Mouse (Mus musculus): Measurements from ENCODE around the gene Ccdc155. TPM values are rescaled to one million over a fixed set of nuclear protein-coding genes. Genes with fewer than 3 reads are reported as not detected.
"Not testable (repeated sequence)": the region's sequence is repeated elsewhere in the genome, so short reads cannot be mapped to it uniquely, and the experiment has no call there.

The Ccdc155 gene
- polyA plus RNA-seq, 1 experiment from 2014 or later, result 0.86 TPM

DNA sequence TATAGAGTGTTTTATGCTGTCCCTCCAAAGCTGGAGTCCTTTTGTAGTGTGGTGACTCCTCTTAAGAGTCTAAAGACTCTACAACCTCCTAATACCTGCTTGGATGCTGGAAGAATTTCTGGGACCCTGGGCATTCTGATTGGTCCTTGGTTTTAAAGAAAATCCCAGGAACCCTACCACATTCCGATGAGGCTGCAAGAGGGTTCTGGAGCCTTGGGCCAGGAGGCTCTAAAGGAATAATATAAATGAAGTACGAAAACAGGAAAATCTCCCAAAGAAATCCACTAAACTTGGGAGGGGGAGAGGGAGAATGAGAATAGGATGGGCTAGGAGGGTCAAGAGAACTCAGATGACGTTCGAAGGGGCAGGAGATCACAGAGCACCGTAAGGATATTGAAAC lies 51.1 kb downstream of the Ccdc155 start:
- Histone ChIP-seq H3K4me3 (ENCODE audit: low read length) (peak overlapping the region; percentile 77), H3K36me3 (ENCODE audit: insufficient read depth, low read length) (0 out of 2 replicates have a peak, but pooled peaks cover 3% of the 10 kb centered on the region), H3K27me3 (ENCODE audit: insufficient read depth, low read length) (no peaks in the 10 kb centered on the region), H3K4me1 (ENCODE audit: insufficient read depth, low read length) (peaks cover 30% of the 10 kb centered on the region), H3K4me2 (replicated peaks; ENCODE audit: low read depth, low read length) (peak overlapping the region; percentile 68), H3K27ac (ENCODE audit: low read length) (peak overlapping the region; percentile 98), H3K9ac (replicated peaks; ENCODE audit: low read length) (peak overlapping the region; percentile 95), H3K9me3 (ENCODE audit: low read length) (no peaks in the 10 kb centered on the region)
- WGBS, result 3% methylated on average over 5 of the region's 5 CpGs
- no peak for ATAC-seq (ENCODE audit: low FRiP score, low TSS enrichment)

GRCm38 (mm10) chr7:45153052-45153451 lies 51.6 kb downstream of the Ccdc155 start:
- H3K9ac ChIP-seq (replicated peaks; ENCODE audit: low read length); H3K27ac ChIP-seq (ENCODE audit: low read length); H3K9me3 ChIP-seq (ENCODE audit: low read length); H3K27me3 ChIP-seq (ENCODE audit: insufficient read depth, low read length); ATAC-seq (ENCODE audit: low FRiP score, low TSS enrichment); H3K36me3 ChIP-seq (ENCODE audit: insufficient read depth, low read length); H3K4me3 ChIP-seq (ENCODE audit: low read length): not testable (repeated sequence)
- Histone ChIP-seq H3K4me1 (ENCODE audit: insufficient read depth, low read length) (peaks cover 34% of the 10 kb centered on the region), H3K4me2 (replicated peaks; ENCODE audit: low read depth, low read length) (peak overlapping the region; percentile 68; the same call in 1 of the 2 replicates)
- 96% methylated on average over 2 of the region's 2 CpGs for WGBS

GRCm38 (mm10) chr7:45151303-45151702 lies 53.4 kb downstream of the Ccdc155 start:
- H3K36me3 ChIP-seq (ENCODE audit: insufficient read depth, low read length), result peaks cover 10% of the 10 kb centered on the region; the same call in 1 of the 2 replicates
- H3K9ac ChIP-seq (replicated peaks; ENCODE audit: low read length), result no peak overlapping the region
- 0 out of 2 replicates have a peak overlapping the region, but pooled peaks have one; percentile 6 for H3K4me2 ChIP-seq (replicated peaks; ENCODE audit: low read depth, low read length)
- H3K9me3 ChIP-seq (ENCODE audit: low read length), result no peaks in the 10 kb centered on the region
- no peak for ATAC-seq (ENCODE audit: low FRiP score, low TSS enrichment)
- H3K27me3 ChIP-seq (ENCODE audit: insufficient read depth, low read length), result no peaks in the 10 kb centered on the region
- WGBS, result 24% methylated on average over 11 of the region's 11 CpGs
- H3K4me1 ChIP-seq (ENCODE audit: insufficient read depth, low read length), result peaks cover 38% of the 10 kb centered on the region
- H3K27ac ChIP-seq (ENCODE audit: low read length), result peak overlapping the region; percentile 88
- H3K4me3 ChIP-seq (ENCODE audit: low read length), result no peak overlapping the region

DNA sequence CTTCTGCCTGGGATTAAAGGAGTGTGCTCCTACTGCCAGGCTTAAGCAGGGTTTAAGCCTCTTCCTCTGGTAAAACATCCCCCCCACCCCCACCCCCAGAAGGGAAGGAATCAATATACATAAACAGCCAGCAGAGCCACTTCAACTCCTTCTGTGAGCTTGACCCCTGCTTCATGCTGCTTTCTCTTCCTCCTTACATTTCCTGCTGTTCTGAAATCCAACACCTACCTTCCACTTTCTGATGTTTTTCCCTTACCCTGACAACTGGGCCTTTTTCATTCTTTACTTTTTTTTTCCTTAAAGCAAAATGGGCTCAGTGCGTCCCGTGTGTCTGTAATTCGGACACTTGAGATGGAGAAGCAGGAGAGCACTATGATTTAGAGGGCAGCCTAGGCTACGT lies 54.4 kb downstream of the Ccdc155 start:
- WGBS, result 24% methylated on average over 4 of the region's 4 CpGs
- Histone ChIP-seq H3K9ac (replicated peaks; ENCODE audit: low read length) (no peak overlapping the region), H3K27ac (ENCODE audit: low read length) (peak overlapping the region; percentile 88), H3K4me2 (replicated peaks; ENCODE audit: low read depth, low read length) (no peak overlapping the region), H3K4me3 (ENCODE audit: low read length) (no peak overlapping the region), H3K36me3 (ENCODE audit: insufficient read depth, low read length) (peaks cover 19% of the 10 kb centered on the region), H3K9me3 (ENCODE audit: low read length) (no peaks in the 10 kb centered on the region), H3K27me3 (ENCODE audit: insufficient read depth, low read length) (no peaks in the 10 kb centered on the region), H3K4me1 (ENCODE audit: insufficient read depth, low read length) (peaks cover 38% of the 10 kb centered on the region)
- no peak for ATAC-seq (ENCODE audit: low FRiP score, low TSS enrichment)

GRCm38 (mm10) chr7:45149545-45149944 lies 55.1 kb downstream of the Ccdc155 start:
- H3K9ac ChIP-seq (replicated peaks; ENCODE audit: low read length), result no peak overlapping the region
- ATAC-seq (ENCODE audit: low FRiP score, low TSS enrichment), result no peak
- no peaks in the 10 kb centered on the region for H3K27me3 ChIP-seq (ENCODE audit: insufficient read depth, low read length)
- H3K36me3 ChIP-seq (ENCODE audit: insufficient read depth, low read length), result peaks cover 25% of the 10 kb centered on the region
- H3K4me3 ChIP-seq (ENCODE audit: low read length), result no peak overlapping the region
- H3K27ac ChIP-seq (ENCODE audit: low read length), result peak overlapping the region; percentile 52
- no peak overlapping the region for H3K4me2 ChIP-seq (replicated peaks; ENCODE audit: low read depth, low read length)
- no peaks in the 10 kb centered on the region for H3K9me3 ChIP-seq (ENCODE audit: low read length)
- 65% methylated on average over 6 of the region's 6 CpGs for WGBS
- peaks cover 38% of the 10 kb centered on the region for H3K4me1 ChIP-seq (ENCODE audit: insufficient read depth, low read length)

GRCm38 (mm10) chr7:45148534-45149098 lies 56.1 kb downstream of the Ccdc155 start:
- peaks cover 34% of the 10 kb centered on the region for H3K36me3 ChIP-seq (ENCODE audit: insufficient read depth, low read length)
- no peak overlapping the region for H3K4me2 ChIP-seq (replicated peaks; ENCODE audit: low read depth, low read length)
- ATAC-seq (ENCODE audit: low FRiP score, low TSS enrichment), result no peak
- H3K4me3 ChIP-seq (ENCODE audit: low read length), result no peak overlapping the region
- 0 out of 2 replicates have a peak overlapping the region, but pooled peaks have one; percentile 7 for H3K9ac ChIP-seq (replicated peaks; ENCODE audit: low read length)
- H3K4me1 ChIP-seq (ENCODE audit: insufficient read depth, low read length), result peaks cover 38% of the 10 kb centered on the region
- H3K9me3 ChIP-seq (ENCODE audit: low read length), result no peaks in the 10 kb centered on the region
- H3K27ac ChIP-seq (ENCODE audit: low read length), result peak overlapping the region; percentile 77
- H3K27me3 ChIP-seq (ENCODE audit: insufficient read depth, low read length), result no peaks in the 10 kb centered on the region
- 66% methylated on average over 4 of the region's 4 CpGs for WGBS

GRCm38 (mm10) chr7:45147899-45148298 lies 56.8 kb downstream of the Ccdc155 start:
- H3K4me1 ChIP-seq (ENCODE audit: insufficient read depth, low read length), result peaks cover 32% of the 10 kb centered on the region
- WGBS, result 69% methylated on average over 11 of the region's 11 CpGs
- 0 out of 2 replicates have a peak overlapping the region, but pooled peaks have one; percentile 3 for H3K4me2 ChIP-seq (replicated peaks; ENCODE audit: low read depth, low read length)
- H3K9ac ChIP-seq (replicated peaks; ENCODE audit: low read length), result no peak overlapping the region
- H3K9me3 ChIP-seq (ENCODE audit: low read length), result no peaks in the 10 kb centered on the region
- H3K27me3 ChIP-seq (ENCODE audit: insufficient read depth, low read length), result no peaks in the 10 kb centered on the region
- H3K36me3 ChIP-seq (ENCODE audit: insufficient read depth, low read length), result peaks cover 38% of the 10 kb centered on the region
- peak overlapping the region; percentile 77 for H3K27ac ChIP-seq (ENCODE audit: low read length)
- H3K4me3 ChIP-seq (ENCODE audit: low read length), result no peak overlapping the region; the same call in 1 of the 2 replicates
- peak; percentile 62 for ATAC-seq (ENCODE audit: low FRiP score, low TSS enrichment)

GRCm38 (mm10) chr7:45147267-45147666 lies 57.4 kb downstream of the Ccdc155 start:
- 95% methylated on average over 11 of the region's 11 CpGs for whole genome bisulfite sequencing
- peak overlapping the region; percentile 77 for H3K27ac ChIP-seq (ENCODE audit: low read length)
- H3K4me3 ChIP-seq (ENCODE audit: low read length), result no peak overlapping the region
- H3K36me3 ChIP-seq (ENCODE audit: insufficient read depth, low read length), result peaks cover 43% of the 10 kb centered on the region
- peak overlapping the region; percentile 25 for H3K9ac ChIP-seq (replicated peaks; ENCODE audit: low read length)
- peaks cover 32% of the 10 kb centered on the region for H3K4me1 ChIP-seq (ENCODE audit: insufficient read depth, low read length)
- H3K27me3 ChIP-seq (ENCODE audit: insufficient read depth, low read length), result no peaks in the 10 kb centered on the region
- ATAC-seq (ENCODE audit: low FRiP score, low TSS enrichment), result no peak
- 0 out of 2 replicates have a peak overlapping the region, but pooled peaks have one; percentile 3 for H3K4me2 ChIP-seq (replicated peaks; ENCODE audit: low read depth, low read length)
- H3K9me3 ChIP-seq (ENCODE audit: low read length), result no peaks in the 10 kb centered on the region

GRCm38 (mm10) chr7:45145460-45145859 lies 59.2 kb downstream of the Ccdc155 start:
- H3K4me2 ChIP-seq (replicated peaks; ENCODE audit: low read depth, low read length), result no peak overlapping the region
- H3K4me3 ChIP-seq (ENCODE audit: low read length), result no peak overlapping the region
- H3K27me3 ChIP-seq (ENCODE audit: insufficient read depth, low read length), result no peaks in the 10 kb centered on the region
- 94% methylated on average over 8 of the region's 8 CpGs for WGBS
- no peak for ATAC-seq (ENCODE audit: low FRiP score, low TSS enrichment)
- H3K36me3 ChIP-seq (ENCODE audit: insufficient read depth, low read length), result peaks cover 50% of the 10 kb centered on the region
- H3K9ac ChIP-seq (replicated peaks; ENCODE audit: low read length), result no peak overlapping the region
- no peaks in the 10 kb centered on the region for H3K9me3 ChIP-seq (ENCODE audit: low read length)
- no peak overlapping the region for H3K27ac ChIP-seq (ENCODE audit: low read length)
- peaks cover 15% of the 10 kb centered on the region for H3K4me1 ChIP-seq (ENCODE audit: insufficient read depth, low read length)

- H3K4me2 ChIP-seq (replicated peaks; ENCODE audit: low read depth, low read length), result no peak overlapping the region
- no peak for ATAC-seq (ENCODE audit: low FRiP score, low TSS enrichment)
- H3K36me3 ChIP-seq (ENCODE audit: insufficient read depth, low read length), result peaks cover 50% of the 10 kb centered on the region
- no peaks in the 10 kb centered on the region for H3K9me3 ChIP-seq (ENCODE audit: low read length)
- no peak overlapping the region for H3K9ac ChIP-seq (replicated peaks; ENCODE audit: low read length)
- peaks cover 8% of the 10 kb centered on the region; the same call in 1 of the 2 replicates for H3K4me1 ChIP-seq (ENCODE audit: insufficient read depth, low read length)
- H3K27me3 ChIP-seq (ENCODE audit: insufficient read depth, low read length), result no peaks in the 10 kb centered on the region
- 88% methylated on average over 13 of the region's 13 CpGs for WGBS
- H3K4me3 ChIP-seq (ENCODE audit: low read length), result no peak overlapping the region
- no peak overlapping the region for H3K27ac ChIP-seq (ENCODE audit: low read length)
Measured at GRCm38 (mm10) chr7:45144368-45145174, 60.1 kb downstream of the Ccdc155 start.
